Comparison of ENCODE assay signal across 8 mouse cellular contexts in the genomic region with DNA sequence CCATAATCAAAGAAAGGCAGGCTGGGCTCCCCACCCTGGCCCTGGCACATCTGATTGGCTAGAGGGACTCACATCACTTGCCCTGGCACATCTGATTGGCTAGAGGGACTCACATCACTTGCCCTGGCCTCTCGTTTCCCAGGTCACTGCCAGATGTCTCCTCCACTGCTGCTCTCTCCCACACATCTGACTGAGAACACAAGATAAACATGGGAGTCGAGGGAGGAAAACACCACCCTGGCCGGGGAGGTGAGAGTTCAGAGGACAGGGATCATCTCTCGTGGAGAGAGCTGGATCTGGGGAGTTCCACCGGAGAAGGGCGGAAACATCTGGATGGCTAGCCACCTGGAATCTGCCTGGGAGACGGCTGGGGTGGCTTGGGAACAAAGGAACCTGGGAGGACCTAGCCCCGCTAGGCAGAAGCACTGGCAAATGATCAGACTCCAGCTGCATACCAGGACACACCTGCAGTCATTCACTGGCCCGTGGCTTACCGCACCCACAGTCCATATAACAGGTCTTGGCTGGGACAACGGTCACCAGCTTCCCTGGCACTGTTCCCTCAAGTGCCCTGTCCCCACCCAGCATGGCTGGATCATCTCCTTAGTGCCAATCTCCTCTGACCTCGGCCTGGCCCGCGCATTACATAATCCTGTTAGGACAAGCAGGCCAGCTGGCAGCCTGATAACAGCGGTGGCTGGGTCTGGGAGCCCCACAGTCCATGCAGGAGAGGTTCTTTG. TPM values are rescaled to one million over a fixed set of nuclear protein-coding genes. Genes with fewer than 3 reads are reported as not detected.
DNase-seq lines count a peak whose midpoint lies in the region; ATAC-seq lines count a peak whose summit lies in the region.

No protein-coding gene starts in this region.

- 42% methylated on average over 15 of the region's 15 CpGs for WGBS in liver, embryonic 12.5 days (ENCODE audit: insufficient replicate concordance)

- peaks cover 84% of the 10 kb centered on the region for H3K4me1 ChIP-seq in liver, embryonic 12.5 days

- H3K9ac ChIP-seq in liver, embryonic 12.5 days, result peak overlapping the region; percentile 3; the same call in 1 of the 2 replicates

- peak overlapping the region; percentile 78 for H3K27ac ChIP-seq in liver, embryonic 12.5 days

- no peak overlapping the region for H3K4me3 ChIP-seq in liver, embryonic 12.5 days

- no peaks in the 10 kb centered on the region for H3K36me3 ChIP-seq in liver, embryonic 12.5 days

- H3K27me3 ChIP-seq in liver, embryonic 12.5 days (replicated peaks), result no peaks in the 10 kb centered on the region

- DNase-seq in Muller cell, postnatal 12 days (ENCODE audit: inconsistent ontology term), result peak; percentile 78
- peak; percentile 79 to 83 for DNase-seq in adrenal gland, postnatal 36 days
- peak; percentile 70 for DNase-seq in forelimb bud, embryonic 11.5 days (ENCODE audit: low read depth, low spot score)
- peak; percentile 18 for DNase-seq in hindlimb bud, embryonic 11.5 days (ENCODE audit: extremely low spot score, low read depth, low spot score)
- peak; percentile 45 for DNase-seq in skeletal muscle tissue, adult 2 months (ENCODE audit: low read depth, low spot score)
- DNase-seq in layer of hippocampus, postnatal 14 days (ENCODE audit: low spot score in 2 of 2), result no peak

- H3K9me3 ChIP-seq in liver, embryonic 12.5 days (replicated peaks), result no peaks in the 10 kb centered on the region

- peak overlapping the region; percentile 44 for H3K4me2 ChIP-seq in liver, embryonic 12.5 days

- peak; percentile 82 for ATAC-seq in liver, embryonic 12.5 days
- ATAC-seq in activated CD4-positive, CD25-positive, alpha-beta regulatory T cell, adult 4 months, result no peak

RNA-seq across cellular contexts. Expression of a gene that starts 17.2 kb away (rescaled TPM):
- not detected for total RNA-seq in adrenal gland, postnatal 36 days (2021)
- 0.11 and 0.13 TPM in 2 replicates for polyA plus RNA-seq in liver, embryonic 12.5 days (2016; fragmentation: Nextera tagmentation; extraction: Ambion mirVana)
- under 1 TPM; 0.14 to 0.15 TPM for polyA plus RNA-seq in activated CD4-positive, CD25-positive, alpha-beta regulatory T cell, adult 4 months (2017; shearing (Covaris generic))
- under 1 TPM; 0.12 to 0.28 TPM for total RNA-seq in layer of hippocampus, postnatal 14 days (2021)

RNA-seq across cellular contexts. Expression of a gene that starts 26.5 kb away (rescaled TPM):
- 10 to 100 TPM; 24.9 to 30.3 TPM for total RNA-seq in adrenal gland, postnatal 36 days (2021)
- polyA plus RNA-seq in liver, embryonic 12.5 days (2016; fragmentation: Nextera tagmentation; extraction: Ambion mirVana), result 38.9 and 42.5 TPM in 2 replicates
- 10 to 100 TPM; 33.5 to 43.9 TPM for polyA plus RNA-seq in activated CD4-positive, CD25-positive, alpha-beta regulatory T cell, adult 4 months (2017; shearing (Covaris generic))
- 10 to 100 TPM; 22.4 to 25.0 TPM for total RNA-seq in layer of hippocampus, postnatal 14 days (2021)

Comparison
In these comparisons a context has a peak if more than half of its experiments do, and no peak if none do; other contexts are left out.
1. DNase-seq: peak in Muller cell, postnatal 12 days (single experiment), adrenal gland, postnatal 36 days (2 of 2), forelimb bud, embryonic 11.5 days (single experiment), hindlimb bud, embryonic 11.5 days (single experiment) and skeletal muscle tissue, adult 2 months (single experiment); none in layer of hippocampus, postnatal 14 days (0 of 2).